Mouse (Mus musculus) liver, adult 2 months (tissue): ENCODE data around the gene Gucy2d. TPM values are rescaled to one million over a fixed set of nuclear protein-coding genes. Genes with fewer than 3 reads are reported as not detected.

Experiments
- DNase-seq: peaks from one replicate; pipeline ENCODE4 v3.0.0-alpha.2; 2011; ENCODE audit warnings: low read depth, low spot score; ENCODE audit errors: extremely low read depth
- H3K27ac ChIP-seq: fragments of 200-500 bp; replicated peaks from 2 replicates; pipeline ENCODE4 v1.5.1; 2012; ENCODE audit warnings: low read depth, mild to moderate bottlenecking, control low read depth, inconsistent platforms, low read length; ENCODE audit not compliant: insufficient read depth
- H3K27me3 ChIP-seq: fragments of 200-500 bp; 2 replicates; pipeline ENCODE4 v1.6.1; 2012; ENCODE audit warnings: mild to moderate bottlenecking, moderate library complexity, low read length, inconsistent platforms; ENCODE audit not compliant: control insufficient read depth, insufficient read depth
- H3K36me3 ChIP-seq: fragments of 200-500 bp; 2 replicates; pipeline ENCODE4 v1.6.1; 2012; ENCODE audit warnings: low read length, inconsistent platforms; ENCODE audit not compliant: control insufficient read depth, insufficient read depth
- H3K4me1 ChIP-seq: fragments of 200-500 bp; 2 replicates; pipeline ENCODE4 v1.6.1; 2011; ENCODE audit warnings: low read length; ENCODE audit not compliant: control insufficient read depth, insufficient read depth
- H3K4me3 ChIP-seq: fragments of 200-500 bp; 2 replicates; pipeline ENCODE4 v1.5.1; 2011; ENCODE audit warnings: low read depth, mild to moderate bottlenecking, control low read depth, low read length, moderate library complexity; ENCODE audit not compliant: insufficient read depth
- H3K79me2 ChIP-seq: fragments of 200-500 bp; 2 replicates; pipeline ENCODE4 v1.6.1; 2012; ENCODE audit warnings: inconsistent platforms, mild to moderate bottlenecking, low read length, moderate library complexity; ENCODE audit not compliant: control insufficient read depth, insufficient read depth
- H3K9ac ChIP-seq: fragments of 200-500 bp; 2 replicates; pipeline ENCODE4 v1.6.1; 2012; ENCODE audit warnings: low read depth, mild to moderate bottlenecking, control low read depth, inconsistent platforms, low read length
- CTCF ChIP-seq: fragments of 200-500 bp; IDR thresholded peaks from 2 replicates; pipeline ENCODE4 v1.5.1; 2011; ENCODE audit warnings: low read depth, low read length, control low read depth
- POLR2A ChIP-seq: fragments of 200-500 bp; IDR thresholded peaks from 2 replicates; pipeline ENCODE4 v1.6.1; 2011; ENCODE audit warnings: low read length, control low read depth; ENCODE audit not compliant: insufficient read depth; ENCODE audit errors: extremely low read depth
- WGBS: fragments of 180-500 bp; shearing (Covaris S2); methylation state at CpG from one replicate; pipeline ENCODE4 v1.1.7; 2018; 5-methylcytosine and 5-hydroxymethylcytosine counted together
- polyA plus RNA-seq: library from polyadenylated mRNA; depleted of rRNA; stranded (reverse); fragments of >200 nt; gene quantifications from 2 replicates; pipeline ENCODE4 v1.2.3, GENCODE M21; 2012
- total RNA-seq: library from RNA; depleted of rRNA; stranded (reverse); fragments of >200 nt; gene quantifications from 2 replicates; pipeline ENCODE4 v1.2.3, GENCODE M21; 2014

Gene Gucy2d
- total and polyA plus RNA-seq, 2 experiments = not detected

GRCm38 (mm10) chr7:98499561-98500292 lies 59.5 kb downstream of the Gucy2d start:
- Histone ChIP-seq H3K79me2 (no peaks in the 10 kb centered on the region), H3K27ac (peak overlapping the region; percentile 10), H3K4me1 (0 out of 2 replicates have a peak, but pooled peaks cover 2% of the 10 kb centered on the region), H3K4me3 (no peak overlapping the region), H3K27me3 (no peaks in the 10 kb centered on the region), H3K9ac (no peak overlapping the region), H3K36me3 (no peaks in the 10 kb centered on the region)
- WGBS = 69% methylated on average over 25 of the region's 25 CpGs
- TF ChIP-seq CTCF (no peak), POLR2A (no peak)
- DNase-seq = no peak

DNA sequence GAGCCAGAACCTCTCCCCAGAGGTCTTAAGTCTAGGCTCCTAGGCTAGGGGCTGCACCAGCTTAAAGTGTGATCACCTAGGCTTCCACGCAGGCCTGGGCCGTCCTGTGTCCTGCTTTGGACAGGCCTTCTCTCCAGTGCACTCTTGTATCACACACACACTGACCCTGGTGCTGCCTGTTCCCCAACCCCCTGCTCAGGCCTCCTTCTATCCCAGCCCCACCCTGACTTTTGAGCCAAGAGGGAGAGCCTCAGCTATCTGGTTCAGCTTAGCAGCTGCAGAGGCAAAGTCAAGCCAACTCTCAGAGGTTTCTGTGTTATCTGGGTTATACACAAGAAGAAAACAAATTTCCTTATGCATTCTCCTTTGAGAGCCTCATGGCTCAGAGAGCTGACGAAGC lies 60.3 kb downstream of the Gucy2d start:
- Histone ChIP-seq H3K9ac (no peak overlapping the region), H3K27me3 (no peaks in the 10 kb centered on the region), H3K4me1 (0 out of 2 replicates have a peak, but pooled peaks cover 2% of the 10 kb centered on the region), H3K36me3 (no peaks in the 10 kb centered on the region), H3K79me2 (no peaks in the 10 kb centered on the region), H3K27ac (no peak overlapping the region; the same call in 1 of the 2 replicates), H3K4me3 (no peak overlapping the region)
- peak; percentile 46 for DNase-seq
- WGBS = 70% methylated on average over 3 of the region's 3 CpGs
- TF ChIP-seq CTCF (no peak), POLR2A (no peak)

- TF ChIP-seq POLR2A (no peak), CTCF (no peak)
- Histone ChIP-seq H3K4me1 (0 out of 2 replicates have a peak, but pooled peaks cover 2% of the 10 kb centered on the region), H3K9ac (no peak overlapping the region), H3K4me3 (no peak overlapping the region), H3K79me2 (no peaks in the 10 kb centered on the region), H3K36me3 (no peaks in the 10 kb centered on the region), H3K27ac (peak overlapping the region; percentile 18; the same call in 1 of the 2 replicates), H3K27me3 (no peaks in the 10 kb centered on the region)
- 91% methylated on average over 7 of the region's 7 CpGs for WGBS
- DNase-seq = no peak
These were observed 60.9 kb downstream of the Gucy2d start for GRCm38 (mm10) chr7:98501078-98501477.

GRCm38 (mm10) chr7:98502921-98503320 lies 62.7 kb downstream of the Gucy2d start:
- H3K36me3 ChIP-seq = no peaks in the 10 kb centered on the region
- H3K9ac ChIP-seq = no peak overlapping the region
- H3K79me2 ChIP-seq = no peaks in the 10 kb centered on the region
- TF ChIP-seq POLR2A (no peak), CTCF (no peak)
- no peaks in the 10 kb centered on the region for H3K27me3 ChIP-seq
- 52% methylated on average over 5 of the region's 5 CpGs for WGBS
- H3K4me3 ChIP-seq = no peak overlapping the region
- no peak for DNase-seq
- H3K27ac ChIP-seq = no peak overlapping the region
- no peaks in the 10 kb centered on the region for H3K4me1 ChIP-seq

GRCm38 (mm10) chr7:98503951-98504647 lies 63.9 kb downstream of the Gucy2d start:
- Histone ChIP-seq H3K4me1 (no peaks in the 10 kb centered on the region), H3K27ac (peak overlapping the region; percentile 16; the same call in 1 of the 2 replicates), H3K36me3 (no peaks in the 10 kb centered on the region), H3K27me3 (no peaks in the 10 kb centered on the region), H3K79me2 (no peaks in the 10 kb centered on the region), H3K4me3 (no peak overlapping the region), H3K9ac (no peak overlapping the region)
- TF ChIP-seq POLR2A (no peak), CTCF (no peak)
- 79% methylated on average over 6 of the region's 6 CpGs for WGBS
- DNase-seq = no peak
